Mouse (Mus musculus) ES-CJ7 (cell line): ENCODE measurements around the gene Ptrh1.
A peak's percentile ranks its signal among the peaks of the same experiment; 100 is the strongest.

ENCODE experiments used
- DNase-seq: peaks from one replicate; pipeline ENCODE4 v3.0.0; 2011; ENCODE audit warnings: low read depth, low spot score

Ptrh1 gene

DNA sequence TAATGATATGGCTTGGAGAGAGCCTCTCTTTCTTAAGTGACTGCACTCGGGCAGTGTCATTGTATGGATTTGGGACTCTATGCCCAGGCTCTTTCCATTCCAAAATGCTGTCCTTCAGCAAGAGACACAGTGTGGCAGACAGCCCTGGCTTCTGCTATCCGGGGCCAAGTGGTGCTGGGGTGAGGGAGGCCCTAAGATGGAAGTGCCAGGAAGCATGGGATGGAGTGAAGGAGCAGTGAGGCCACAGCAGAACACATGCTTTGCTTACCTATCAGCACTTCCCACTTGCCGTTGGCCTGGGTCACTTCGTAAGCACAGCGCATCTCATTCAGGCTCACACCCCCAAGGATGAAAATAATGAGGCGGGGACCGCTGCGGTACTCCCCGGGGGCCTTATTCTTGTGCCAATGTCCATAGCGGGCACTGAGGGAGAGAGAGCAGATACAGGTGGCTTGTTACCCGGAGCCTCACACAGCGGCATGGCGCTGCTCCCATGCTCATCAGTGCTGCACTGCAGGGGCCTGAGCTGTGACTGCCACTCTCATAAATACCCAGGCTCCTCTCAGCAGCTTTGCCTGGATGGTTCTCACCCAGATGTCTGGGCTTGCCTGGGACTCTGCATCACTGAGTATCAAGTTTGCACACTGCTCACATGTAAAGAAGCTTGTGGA, 20.3 kb downstream of the Ptrh1 start:
- no peak for DNase-seq

DNA sequence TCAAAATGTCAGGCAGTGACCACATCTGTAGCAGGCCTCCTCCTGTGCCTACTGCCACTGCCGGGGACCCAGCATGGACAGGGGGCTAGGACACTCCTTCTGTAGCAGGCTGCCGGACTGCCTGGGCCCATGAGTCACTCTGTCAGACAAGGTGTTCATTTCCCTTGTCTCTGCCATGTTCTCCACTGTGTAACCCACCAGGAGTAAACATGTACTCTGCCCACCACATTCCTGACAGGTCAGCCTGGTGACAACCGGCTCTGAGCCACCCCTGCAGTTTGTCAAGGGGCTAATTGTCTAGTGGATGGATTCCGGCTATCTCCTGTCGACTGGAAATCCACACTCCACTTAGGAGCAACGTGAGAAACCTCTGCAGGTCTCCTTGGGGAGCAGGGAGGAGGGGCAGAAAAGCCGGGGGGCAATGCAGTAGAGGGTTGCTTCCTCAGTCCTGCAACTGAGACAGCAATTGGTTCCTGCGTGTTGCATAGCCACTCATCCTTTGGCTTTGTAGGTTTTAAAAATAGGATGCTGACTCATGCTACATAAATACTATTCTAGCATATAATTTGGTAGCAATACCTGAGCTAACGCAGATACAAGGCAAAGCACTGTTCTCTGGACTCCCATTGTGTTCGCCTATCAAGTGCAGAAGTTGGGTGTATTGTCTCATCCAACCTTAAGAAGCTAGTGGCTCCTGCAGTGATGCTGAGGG, 22.8 kb downstream of the Ptrh1 start:
- DNase-seq, result no peak

DNA sequence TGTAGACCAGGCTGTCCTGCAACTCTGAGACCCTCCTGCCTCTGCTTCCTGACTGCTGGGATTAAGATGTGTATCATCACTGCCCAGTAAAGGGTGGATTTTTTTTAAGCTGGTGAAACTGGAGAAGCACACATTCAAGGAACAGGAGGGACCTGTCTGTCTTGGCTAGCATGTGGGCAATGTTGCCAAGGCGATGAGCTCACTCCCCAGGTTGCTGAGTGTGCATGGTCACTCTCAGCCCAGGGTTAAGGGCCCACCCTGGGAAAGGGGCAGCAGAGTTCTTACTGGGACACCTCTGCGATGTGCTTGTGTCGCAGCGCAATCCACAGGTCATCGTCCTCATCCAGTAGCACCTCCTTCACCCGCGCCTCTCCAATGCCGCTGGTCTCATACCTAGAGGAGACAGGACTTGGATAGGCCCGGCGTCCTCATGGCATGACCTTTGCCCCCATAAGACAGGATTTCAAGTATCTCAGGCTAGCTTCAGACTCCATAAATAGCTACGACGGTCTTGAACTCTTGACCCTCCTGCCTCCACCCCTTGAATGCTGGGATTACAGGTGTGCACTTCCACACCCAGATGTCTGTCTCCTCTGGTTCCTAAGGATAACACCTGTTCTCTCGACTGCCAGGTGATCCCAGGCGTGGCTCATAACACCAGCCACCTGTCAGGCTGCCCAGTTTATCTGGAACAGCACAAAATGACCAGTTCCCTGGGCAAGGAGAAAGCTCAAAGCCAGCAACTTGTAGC, 33.4 kb downstream of the Ptrh1 start:
- no peak for DNase-seq

DNA sequence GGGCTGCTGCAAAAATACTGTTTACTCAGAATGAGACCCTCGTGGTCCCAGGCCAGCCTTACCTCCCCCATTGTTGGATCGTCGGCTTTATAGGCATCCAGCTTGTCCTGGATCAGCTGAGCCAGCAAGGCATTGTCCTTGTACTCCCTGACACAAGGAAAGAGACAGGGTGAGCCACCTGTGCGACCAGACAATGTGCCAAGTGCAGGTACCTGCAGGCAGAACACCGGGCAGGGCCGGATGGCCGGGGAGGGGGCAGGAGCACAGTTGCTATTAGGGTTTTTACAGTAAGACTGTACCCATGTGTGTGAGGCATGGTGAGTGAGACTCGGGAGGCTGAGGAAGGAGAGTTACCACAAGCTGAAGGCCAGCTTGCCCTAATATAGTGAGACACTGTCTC, 36.4 kb downstream of the Ptrh1 start:
- DNase-seq, result no peak

DNA sequence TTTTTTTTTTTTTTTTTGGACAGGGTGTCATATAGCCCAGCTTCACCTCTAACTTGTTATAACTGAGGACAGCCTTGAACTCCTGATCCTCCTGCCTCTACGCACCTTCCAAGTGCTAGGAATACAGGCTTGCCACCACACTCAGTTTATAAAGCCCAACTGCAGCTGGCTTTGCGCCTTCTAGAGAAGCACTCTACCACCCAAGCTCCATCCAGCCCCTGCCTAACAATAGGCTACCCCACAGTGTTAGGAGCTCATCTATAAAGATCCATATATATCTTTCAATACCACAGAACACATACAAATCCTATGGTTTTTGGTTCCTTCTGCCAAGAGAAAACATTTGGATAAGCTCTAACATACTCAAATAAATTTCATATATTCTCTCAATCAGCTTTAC, 40.9 kb downstream of the Ptrh1 start:
- DNase-seq, result no peak

DNA sequence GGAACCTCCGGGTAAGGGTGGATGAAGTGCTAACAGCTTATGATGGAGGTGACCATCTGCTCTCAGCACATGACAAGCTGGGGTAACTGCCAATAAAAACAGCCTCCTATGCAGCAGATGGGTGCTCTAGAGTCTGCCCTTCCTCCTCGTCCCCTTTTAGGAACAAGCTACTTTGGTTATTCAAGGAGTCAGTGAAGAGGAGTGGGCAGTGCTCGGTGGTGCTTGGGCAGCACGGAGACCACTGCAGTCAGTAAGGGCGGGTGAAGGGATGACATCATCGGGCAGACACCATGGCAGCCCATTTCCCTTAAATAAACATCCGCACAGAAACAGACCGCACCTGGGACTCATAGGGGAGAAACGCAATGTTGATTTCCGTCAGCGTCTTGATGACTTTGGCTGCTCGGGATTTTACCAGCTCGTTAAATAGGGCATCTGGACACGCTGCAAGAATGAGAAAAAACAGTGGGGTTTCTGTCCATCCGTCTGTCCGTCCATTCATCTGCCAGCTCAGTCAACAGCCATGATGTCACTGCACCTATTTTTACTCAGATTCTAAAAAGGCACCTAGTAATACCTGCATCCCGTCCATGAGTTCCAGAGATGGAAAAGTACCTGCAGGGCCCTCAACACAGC, 41.5 kb downstream of the Ptrh1 start:
- no peak for DNase-seq

DNA sequence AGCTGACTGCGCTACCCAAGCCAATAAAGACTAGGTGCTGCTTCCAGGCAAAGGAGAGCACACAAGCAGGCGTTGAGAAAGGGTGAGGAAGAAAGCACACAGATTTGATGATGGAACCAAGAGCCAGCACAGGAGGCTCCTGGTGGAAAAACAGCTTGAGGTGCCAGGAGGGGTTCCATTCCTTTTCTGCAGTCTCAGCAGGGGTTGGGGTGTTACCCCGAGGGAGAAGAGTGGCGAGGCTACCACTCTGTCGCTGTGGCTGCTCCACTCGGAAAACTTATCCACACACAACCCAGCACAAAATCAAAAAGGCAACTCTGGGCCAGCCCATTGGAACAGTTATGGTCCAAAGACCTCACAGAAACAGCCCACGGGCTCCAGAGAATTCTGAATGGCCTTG, 42.0 kb downstream of the Ptrh1 start:
- no peak for DNase-seq

DNA sequence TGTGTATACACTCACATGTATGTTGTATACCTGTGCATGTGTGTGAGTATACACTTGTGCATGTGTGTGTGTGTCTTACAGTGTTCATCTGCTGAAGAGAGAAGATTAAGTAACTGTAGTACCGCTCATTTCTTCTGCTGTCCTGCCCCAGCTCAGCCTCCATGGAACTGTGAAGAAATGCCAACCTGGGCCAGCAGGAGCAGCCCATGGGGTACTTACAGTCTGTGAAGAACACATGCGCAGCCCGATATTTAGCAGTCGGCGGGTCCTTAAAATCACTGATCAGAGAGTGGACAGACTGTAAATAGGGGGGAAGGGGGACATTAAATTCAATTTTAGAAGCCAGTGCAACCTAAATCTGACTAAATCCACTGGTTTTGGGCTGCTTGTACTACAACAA, 42.6 kb downstream of the Ptrh1 start:
- DNase-seq, result no peak

DNA sequence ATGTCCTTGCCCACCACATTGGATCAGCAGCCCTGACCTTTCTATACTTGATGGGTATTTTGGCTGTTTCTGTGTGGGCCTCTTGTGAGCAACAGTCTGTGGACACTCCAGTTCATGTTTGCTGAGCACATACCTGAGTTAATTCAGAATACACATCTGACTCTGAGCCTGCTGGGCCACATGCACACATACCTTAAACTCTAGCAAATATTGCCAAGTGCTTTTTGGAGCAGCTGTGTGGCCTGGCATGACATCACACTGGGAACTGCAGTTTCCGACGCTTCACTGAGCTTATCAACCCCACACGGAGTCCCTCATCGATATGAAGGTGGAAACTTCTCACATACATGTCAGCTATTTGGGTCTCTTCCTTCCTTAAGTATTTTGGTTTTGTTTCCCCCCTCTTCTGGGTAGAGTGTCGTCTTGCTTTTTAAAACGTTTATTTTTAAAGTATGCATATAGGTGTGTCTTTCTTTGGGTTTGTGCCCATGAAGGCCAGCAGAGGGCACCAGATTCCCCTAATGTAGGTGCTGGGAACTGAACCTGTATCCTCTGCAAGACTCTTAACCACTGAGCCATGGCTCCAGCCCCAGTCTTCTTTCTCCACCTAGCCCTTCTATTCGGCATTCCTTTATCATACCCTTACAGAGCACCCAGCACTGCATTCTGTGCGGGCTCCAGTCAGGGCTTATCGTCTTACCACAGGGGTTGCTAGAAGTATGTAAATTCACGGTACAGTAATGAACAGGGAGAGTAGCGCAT, 45.6 kb downstream of the Ptrh1 start:
- peak; percentile 55 for DNase-seq

DNA sequence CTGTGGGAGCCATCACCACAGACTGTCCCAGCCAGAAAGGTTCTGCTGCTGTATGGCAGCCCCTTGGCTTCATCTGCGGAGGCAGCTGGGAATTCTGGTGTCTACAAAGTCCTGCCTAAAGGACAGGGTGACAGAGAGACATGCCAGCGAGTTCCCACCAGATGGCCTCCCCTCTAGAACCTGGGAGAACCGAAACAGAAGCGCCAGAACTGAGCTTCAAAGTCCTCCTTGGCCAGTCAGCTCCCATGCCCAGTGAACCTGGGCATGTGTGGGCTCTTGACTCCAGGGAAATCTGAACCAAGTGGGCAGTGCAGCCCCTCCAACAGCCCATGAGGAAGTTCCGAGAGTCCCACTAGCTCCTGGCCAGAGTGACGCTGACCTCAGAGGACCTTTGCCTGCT, 47.1 kb downstream of the Ptrh1 start:
- DNase-seq, result no peak

DNA sequence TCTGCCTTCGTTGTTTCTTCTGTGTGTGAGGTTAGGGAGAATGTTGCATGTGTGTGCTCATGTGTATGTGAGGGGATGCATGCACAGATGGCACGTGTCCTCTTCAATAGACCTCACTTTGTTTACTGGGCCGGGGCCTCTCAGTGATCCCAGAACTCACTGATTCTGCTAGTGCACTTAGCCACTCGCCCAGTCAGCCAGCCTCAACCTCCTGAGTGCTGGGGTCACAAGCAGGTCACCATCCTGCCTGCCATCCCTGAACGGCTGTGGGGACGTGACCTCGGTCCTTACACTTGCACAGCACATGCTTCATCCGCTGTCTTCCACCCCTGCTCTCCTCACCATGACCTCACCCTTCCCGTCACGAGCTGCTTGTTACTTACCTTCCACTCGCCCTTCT, 47.6 kb downstream of the Ptrh1 start:
- DNase-seq, result no peak

DNA sequence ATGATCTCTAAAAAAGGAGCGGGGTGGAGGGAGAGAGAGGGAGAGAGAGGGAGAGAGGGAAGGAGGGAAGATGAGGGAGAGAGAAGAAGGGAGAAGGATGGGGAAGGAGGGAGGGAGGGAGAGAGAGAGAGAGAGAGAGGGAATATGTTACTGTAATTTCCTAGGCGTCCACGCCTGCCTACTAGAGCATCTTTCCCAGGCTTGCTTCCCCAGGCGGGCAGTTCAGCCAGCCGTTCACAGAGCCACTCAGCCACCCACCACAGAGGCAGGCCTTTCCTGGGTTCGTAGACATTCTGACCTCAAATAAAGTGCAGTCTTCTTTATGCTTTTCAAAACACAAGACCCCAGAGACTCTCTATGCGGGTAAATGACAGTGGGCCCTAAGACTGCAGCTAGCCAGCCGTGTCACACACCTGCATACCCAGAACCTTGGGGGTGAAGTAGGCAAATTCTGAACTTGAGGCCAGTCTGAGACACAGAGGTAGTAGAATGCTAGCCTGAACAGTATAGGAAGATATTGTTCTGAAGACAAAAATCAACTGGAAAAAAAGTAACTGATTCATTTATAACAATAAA, 48.1 kb downstream of the Ptrh1 start:
- no peak for DNase-seq

DNA sequence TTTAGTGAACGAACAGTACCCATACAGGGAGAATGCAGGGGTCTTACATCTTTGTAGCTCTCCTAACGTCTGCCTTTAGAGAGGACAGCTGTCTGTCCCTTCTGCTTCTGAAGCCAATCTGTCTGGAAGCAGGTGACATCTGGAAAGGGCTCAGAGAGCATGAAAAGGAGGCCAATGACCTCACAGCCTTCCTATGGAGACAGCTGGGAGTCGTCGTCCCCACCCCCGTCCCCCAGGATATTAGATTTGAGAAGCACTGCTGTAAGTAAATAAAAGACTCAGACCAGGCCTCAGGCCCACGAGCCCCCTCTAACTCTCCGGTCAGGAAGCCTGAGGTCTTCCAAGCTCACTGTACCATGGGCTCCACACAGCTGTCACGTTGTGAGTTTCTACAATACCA, 48.6 kb downstream of the Ptrh1 start:
- no peak for DNase-seq

DNA sequence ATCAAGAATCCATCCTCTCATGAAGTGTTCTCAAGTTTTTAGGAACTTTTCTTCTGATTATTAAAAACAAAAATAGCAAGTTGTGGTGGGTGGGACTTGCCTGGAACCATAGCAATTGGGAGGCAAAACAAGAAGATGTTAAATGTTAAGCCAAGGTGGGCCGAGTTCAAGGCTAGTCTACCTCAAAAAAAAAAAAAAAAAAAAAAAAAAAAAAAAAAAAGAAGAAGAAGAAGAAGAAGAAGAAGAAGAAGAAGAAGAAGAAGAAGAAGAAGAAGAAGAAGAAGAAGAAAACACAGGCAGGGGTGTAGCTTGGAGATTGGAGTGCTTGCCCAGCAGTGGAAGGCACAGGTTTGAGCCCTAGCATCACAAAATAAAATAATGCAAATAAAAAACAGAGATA, 49.2 kb downstream of the Ptrh1 start:
- no peak for DNase-seq

DNA sequence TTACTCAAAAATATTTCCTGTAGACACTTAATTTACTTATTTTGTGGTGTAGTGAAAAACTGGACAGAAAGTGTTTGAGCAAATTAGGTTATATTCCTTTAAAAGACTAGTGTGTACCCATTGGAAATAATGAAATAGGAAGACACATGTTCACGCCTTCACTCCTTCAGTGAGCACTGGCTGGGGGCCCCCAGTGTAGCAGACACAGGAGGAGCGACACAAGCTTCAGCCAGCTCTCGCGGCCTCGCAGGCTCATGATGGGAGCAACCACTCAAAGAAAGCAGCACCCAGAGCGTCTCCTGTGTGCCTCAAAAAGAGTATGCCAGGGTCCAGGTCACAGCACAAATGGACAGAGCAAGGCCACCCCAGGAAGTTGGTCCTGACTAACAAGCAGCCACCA, 50.2 kb downstream of the Ptrh1 start:
- no peak for DNase-seq
